Mouse (Mus musculus) CH12.LX (cell line): Measurements from ENCODE around the gene Bcar1.

Source experiments
- CTCF ChIP-seq, 2 experiments: IDR thresholded peaks in 1 of 2; conservative IDR thresholded peaks in 1 of 2; 2 replicates each; pipeline ENCODE4 v1.5.1; 2011 to 2012; ENCODE audit warnings: low read depth in 2 of 2, low read length in 2 of 2, improper control_type of control experiment in 1 of 2, inconsistent platforms in 1 of 2, mild to moderate bottlenecking in 1 of 2, moderate library complexity in 1 of 2
- EP300 ChIP-seq: IDR thresholded peaks from 2 replicates; pipeline ENCODE4 v1.6.1; 2011; ENCODE audit warnings: low read length, improper control_type of control experiment
- ETS1 ChIP-seq: conservative IDR thresholded peaks from 2 replicates; pipeline ENCODE4 v1.6.1; 2012; ENCODE audit warnings: low read depth, mild to moderate bottlenecking, inconsistent platforms, low read length, improper control_type of control experiment, moderate library complexity
- HCFC1 ChIP-seq: IDR thresholded peaks from 2 replicates; pipeline ENCODE4 v1.6.1; 2012; ENCODE audit warnings: low read depth, mild to moderate bottlenecking, inconsistent platforms, low read length, improper control_type of control experiment
- MAZ ChIP-seq: IDR thresholded peaks from 2 replicates; pipeline ENCODE4 v1.6.1; 2012; ENCODE audit warnings: low read depth, mild to moderate bottlenecking, inconsistent platforms, low read length, improper control_type of control experiment, moderate library complexity
- MYC ChIP-seq: IDR thresholded peaks from 2 replicates; pipeline ENCODE4 v1.6.1; 2011; ENCODE audit warnings: low read depth, mild to moderate bottlenecking, improper control_type of control experiment, low read length
- POLR2A ChIP-seq: IDR thresholded peaks from 2 replicates; pipeline ENCODE4 v1.6.1; 2011; ENCODE audit warnings: low read depth, mild to moderate bottlenecking, improper control_type of control experiment, low read length
- TBP ChIP-seq: conservative IDR thresholded peaks from 2 replicates; pipeline ENCODE4 v1.6.1; 2011; ENCODE audit warnings: low read depth, low read length, improper control_type of control experiment
- ZC3H11A ChIP-seq: IDR thresholded peaks from 2 replicates; pipeline ENCODE4 v1.6.1; 2012; ENCODE audit warnings: low read depth, mild to moderate bottlenecking, inconsistent platforms, low read length, improper control_type of control experiment

- TF ChIP-seq MAZ (no peak), CTCF (conservative IDR thresholded peaks at IDR 0.05 in 1 of 2, IDR thresholded peaks at IDR 0.05 in 1 of 2; ENCODE audit: low read depth in 2 of 2, low read length in 2 of 2) (no peak), ETS1 (no peak), MYC (no peak), EP300 (no peak), ZC3H11A (no peak), HCFC1 (no peak), TBP (no peak), POLR2A (no peak)
These were observed 9.2 kb downstream of the Bcar1 start for GRCm38 (mm10) chr8:111734244-111734960.
